Mouse (Mus musculus) lung, postnatal 36 days (tissue): ENCODE measurements at regions not wholly inside any gene's neighbourhood (a gene's known extent, or its start where the extent isn't known, plus 50 kb on each side); places are given as distances from the start of the nearest gene placed in this dataset.
A peak's percentile ranks its signal among the peaks of the same experiment; 100 is the strongest.

Experiments
- DNase-seq: peaks from one replicate; pipeline ENCODE4 v3.0.0; 2022; ENCODE audit warnings: mixed read lengths

DNA sequence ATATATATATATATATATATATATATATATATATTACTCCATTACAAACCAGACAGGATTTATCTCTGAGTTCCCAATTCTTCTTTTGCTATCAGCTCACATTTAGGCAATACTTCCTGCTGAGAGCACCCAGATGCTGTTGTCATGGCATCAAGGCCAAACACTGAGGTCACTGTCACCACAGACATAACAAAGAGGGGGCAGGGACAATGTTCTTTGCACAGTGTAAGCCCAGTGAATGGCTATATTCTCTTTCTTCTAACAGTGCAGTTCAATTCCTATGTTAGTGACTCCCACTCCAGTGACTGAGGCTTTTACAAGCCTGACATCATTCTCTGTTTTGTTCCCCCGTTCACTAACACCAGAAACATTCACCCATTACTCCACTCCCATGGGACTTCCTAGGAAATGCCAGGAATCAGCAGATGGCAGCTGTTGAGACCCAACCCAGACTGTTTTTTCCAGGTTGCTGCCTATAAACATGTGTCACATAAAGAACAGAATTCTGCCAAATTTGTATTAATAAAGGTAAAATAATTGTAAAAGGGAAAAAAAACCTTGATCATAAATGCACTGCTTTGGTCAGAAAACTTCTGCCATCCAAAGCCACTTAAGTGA is 289.5 kb downstream of the Slc22a22 start:
- no peak for DNase-seq

DNA sequence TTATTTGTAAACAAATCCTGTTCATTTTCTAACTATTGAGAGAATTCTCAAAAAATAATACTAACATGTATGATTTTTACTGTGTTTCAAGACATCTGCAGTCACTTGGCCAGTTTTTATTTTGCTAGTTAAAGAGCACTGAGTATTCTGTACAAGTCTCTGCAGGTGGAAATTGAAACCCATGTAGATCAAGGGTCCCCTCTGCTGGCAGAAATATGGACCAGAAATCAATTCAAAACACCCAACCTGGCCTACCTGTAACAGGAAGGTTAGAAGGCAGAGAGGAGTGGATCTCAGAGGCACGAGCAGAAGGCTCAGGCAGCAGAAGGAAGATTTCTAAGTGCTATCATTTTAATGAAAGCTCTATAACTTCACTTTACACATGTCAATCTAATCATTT is 298.3 kb downstream of the Slc22a22 start:
- no peak for DNase-seq

DNA sequence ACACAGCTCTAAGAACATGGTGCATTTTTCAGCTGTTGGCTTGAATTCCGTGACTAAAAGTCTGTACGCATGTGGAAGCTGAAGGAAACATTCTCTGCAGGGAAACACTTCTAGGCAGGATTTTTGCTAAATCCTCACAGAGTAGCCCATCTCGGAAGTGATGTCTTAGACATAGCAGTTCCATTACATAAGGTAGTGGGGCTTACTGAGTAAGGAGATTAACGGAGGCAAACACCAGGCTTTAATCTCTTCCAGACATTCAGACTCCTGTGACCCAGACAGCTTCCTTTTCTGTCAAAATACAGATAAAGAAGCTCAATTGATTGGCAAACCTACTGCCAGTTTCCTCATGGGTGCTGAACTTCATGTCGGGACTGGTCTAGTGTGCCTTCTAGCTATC is 304.7 kb downstream of the Slc22a22 start:
- DNase-seq = no peak

DNA sequence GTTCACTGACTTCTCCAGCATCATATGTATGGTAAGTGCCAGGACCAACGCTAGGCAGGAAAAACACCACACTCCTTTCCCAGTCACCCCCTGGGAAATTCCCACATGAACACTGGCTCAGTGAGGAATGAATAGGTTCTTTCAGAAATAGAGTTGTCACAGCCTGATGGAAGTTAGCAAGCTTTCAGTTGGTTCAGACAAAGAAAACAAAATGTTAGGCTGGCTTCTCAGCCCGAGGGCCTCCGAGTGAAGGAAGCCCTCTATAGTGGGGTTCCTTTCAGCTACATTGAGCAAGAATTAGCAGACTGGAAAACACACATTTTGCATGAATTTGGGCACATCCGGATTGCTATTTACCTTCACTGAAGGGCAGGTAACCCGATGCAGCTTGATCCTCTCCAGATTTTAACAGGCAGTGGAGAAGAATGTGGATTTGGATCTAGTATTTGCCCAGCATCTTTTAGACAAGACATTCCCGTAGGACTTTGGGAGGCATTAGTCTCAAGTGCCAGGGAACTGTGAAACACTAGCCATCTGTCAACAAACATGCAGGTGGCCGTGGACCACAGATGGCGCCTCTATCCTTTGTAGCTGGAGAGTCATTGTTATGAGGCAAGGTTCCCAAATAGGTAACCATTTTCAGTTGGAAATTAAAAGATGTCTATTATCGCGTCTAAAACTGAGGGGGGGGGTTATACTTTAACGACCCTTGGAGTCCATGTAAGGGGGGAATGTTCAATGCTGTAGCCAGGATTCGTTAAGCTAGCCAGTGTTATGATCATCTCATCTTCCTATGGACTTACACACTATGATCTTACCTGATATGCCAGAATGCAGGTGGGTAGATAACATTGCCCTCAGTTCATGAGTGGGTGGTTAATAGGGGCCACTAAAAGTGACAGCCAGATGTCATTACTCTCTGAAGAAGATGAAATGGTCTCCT is 314.8 kb downstream of the Slc22a22 start:
- no peak for DNase-seq

DNA sequence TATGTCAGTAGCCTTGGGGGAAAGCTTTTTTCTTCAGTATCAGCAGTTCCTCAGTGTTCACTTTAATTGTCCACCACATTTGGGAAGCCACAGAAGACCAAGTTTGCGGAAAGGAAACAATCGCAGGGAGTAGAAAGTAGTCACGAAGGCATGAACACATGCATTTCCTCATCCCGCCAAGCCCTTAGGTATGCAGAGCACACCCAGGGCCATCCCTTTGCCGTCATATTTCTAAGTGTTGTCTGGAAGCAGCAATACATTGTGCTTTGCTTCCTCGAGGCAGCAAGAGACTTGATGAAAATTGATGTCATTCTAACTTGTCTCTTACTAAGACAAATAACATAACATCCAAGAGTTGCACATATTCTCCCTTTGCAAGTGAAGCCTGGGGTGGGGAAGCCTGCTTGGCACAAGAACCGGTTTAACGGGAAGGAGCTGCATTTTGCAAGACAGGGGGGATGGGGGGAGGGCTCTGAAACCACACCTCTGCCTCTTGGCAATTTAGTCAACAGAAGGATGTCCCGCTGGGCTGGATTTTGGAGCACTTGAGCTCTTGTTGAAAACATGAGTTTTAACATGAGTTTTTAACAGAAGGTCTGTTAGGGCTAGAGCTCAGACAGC is 337.2 kb downstream of the Slc22a22 start:
- peak; percentile 6 for DNase-seq

DNA sequence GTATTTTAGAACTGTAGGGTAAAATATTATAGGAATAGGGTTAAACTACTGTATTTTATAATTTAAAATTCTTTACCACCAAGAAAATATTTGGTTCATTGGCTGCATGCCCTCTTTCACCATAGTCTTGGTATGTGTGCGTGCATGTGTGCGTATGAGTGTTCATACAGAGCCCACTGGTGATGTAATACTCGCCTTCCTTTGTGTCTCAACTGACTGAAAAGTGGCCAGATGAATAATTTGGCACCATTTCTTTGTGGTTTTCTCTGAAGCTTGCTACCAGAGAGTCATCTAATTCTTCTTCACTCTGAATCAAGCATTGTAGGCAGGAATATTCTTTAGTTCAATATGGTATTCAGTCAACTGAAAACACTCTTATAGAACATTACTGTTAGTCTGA is 372.7 kb downstream of the Slc22a22 start:
- DNase-seq = no peak

DNA sequence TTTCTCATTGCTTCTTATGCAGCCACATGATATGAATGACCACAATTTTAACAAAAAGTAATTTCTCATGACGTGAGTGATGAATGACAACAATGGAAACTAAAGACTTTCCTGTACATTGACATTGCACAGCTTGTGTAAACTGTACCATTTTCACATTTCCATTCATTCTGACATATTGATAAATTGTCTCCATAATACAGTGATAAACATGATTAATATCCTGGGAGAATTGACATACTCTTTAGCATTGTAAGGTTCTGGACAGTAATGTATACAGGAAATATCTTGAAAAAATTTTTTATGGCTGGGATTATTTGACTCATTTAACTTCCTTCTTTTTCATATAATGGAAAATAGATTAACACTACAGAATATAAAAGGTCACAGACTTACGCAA is 380.1 kb downstream of the Slc22a22 start:
- DNase-seq = no peak

DNA sequence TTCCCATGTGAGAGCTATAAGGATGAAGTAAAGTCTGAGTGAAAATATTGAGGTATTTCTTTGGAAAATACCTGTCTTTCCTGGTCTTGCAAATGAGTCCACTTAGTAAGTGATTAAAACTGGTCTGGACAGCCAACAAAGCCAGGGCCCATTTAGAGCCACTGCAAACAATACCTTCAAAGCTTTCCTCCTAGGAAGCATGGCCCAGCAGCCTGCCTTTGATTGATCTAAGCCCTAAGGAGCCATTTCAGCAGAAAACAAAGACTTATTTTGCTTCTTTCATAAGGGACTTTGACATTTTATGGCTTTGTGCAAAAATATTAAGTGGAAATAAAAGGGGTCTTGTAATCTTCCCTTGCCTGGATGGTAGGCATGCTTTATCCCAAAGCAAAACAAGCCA is 397.6 kb downstream of the Slc22a22 start:
- no peak for DNase-seq

DNA sequence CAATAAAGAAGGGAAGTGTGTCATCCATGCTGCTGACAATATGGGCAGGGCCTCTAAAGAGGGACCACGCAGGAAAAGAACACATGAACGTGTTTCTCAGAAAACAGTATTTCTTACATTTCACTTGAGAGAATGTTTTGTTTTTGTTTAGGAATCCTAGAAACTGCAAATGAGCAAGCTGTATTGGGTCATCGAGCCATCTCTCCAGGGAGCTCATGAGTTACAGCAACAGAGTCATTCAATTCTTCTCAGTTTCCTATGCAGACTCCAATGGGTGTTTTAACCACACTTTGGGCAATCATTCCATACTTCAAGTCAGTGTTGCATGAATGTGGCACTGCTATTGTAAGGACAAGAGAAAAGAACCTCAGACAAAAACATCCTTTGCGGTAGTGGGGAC is 403.6 kb downstream of the Slc22a22 start:
- no peak for DNase-seq

DNA sequence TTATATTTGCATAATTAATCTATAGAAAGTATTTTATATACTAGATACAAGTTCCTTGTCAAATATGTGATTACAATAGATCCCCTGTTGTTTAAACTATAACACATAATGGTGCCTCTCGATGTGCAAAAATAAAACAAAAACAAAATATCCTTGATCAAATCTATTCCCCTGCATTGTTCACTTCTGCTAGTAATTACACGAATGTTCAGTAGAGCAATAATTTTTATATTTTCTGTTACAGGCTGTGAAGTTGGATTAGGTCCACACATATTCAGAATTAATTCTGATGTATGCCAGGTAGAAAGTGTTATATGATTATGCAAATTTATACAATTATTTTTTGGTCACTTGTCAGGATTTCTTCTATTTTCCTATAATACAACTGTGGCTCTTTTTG is 415.9 kb downstream of the Slc22a22 start:
- no peak for DNase-seq

DNA sequence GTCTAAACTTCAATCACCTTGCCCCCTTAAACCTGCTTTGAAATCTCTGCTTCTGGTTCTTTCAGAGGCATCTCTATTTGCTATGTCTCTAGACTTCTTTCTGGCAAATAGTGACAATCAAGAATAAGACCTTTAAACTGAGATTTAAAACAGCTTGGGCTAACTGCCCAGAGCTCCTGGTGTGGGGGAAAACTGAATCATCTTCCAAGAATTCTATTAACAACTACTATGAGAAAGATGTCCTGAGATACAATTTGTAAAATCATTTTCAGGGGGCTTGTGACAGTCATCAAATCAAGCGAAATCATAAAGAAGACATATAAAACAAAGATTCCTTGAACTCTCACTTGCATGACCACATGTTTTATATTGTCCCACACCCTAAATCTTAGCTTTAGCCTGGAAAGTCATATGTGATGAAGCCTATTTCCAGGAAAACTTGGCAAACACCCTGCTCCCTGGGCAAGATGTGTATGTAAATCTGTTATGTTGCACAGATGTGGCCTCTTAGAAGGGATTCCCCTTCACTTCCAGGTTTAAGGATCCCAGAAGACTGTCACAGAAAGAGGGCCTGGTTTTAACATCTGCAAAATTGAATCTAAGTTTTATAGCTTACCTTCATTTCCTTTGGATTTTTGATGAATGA is 417.8 kb downstream of the Slc22a22 start:
- DNase-seq = no peak

DNA sequence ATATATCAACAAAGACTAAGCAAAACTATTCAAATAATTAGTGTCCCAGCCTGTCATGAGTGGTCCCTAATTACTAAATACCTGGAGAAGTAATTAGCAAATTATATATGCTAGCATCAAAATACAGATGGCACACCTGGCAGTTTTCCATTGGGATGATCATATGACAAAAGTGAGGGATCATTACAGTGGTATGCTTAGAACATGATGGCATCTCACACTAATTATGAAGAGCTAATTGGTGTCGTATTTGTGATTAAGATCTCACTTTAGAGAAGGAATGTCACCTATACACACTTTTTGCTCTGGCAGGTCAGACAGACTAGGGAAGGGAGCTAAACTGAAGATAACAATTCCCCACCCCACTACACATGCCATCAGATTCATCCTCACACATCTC is 425.1 kb downstream of the Slc22a22 start:
- no peak for DNase-seq

DNA sequence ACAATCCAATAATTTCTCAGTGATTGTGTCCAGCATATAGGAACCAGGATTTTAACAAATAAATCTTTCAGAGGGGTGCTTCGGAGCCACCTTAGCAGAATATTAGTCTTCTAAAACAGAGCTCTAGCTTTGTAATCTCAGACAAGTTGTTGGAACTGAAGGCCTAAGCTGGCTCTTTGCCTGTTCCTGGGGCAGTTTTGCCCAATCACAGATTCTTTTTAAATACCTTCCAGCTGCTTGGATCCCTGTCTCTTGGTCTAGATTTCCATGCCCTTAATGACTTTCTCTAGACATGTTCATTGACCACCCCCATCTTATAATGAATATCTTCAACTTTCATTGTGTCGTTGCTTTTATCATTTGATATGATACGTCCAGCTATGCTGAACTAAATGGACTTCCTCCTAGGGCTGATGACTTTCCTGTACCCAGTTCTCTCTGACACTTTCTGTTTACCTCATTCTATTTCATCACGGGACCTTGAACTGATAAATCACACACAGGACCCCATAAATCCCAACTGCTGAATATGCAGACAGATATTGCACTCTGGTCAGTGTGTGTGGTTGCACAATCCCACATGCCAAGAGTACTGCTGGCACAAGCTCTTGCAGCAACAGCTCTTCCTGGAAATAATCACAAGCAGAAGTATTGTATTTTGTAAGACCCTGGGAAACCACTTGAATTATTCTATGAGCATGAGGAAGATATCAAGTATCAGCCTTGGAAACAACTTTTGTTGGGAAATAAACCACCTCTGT is 440.4 kb downstream of the Slc22a22 start:
- DNase-seq = peak; percentile 55

DNA sequence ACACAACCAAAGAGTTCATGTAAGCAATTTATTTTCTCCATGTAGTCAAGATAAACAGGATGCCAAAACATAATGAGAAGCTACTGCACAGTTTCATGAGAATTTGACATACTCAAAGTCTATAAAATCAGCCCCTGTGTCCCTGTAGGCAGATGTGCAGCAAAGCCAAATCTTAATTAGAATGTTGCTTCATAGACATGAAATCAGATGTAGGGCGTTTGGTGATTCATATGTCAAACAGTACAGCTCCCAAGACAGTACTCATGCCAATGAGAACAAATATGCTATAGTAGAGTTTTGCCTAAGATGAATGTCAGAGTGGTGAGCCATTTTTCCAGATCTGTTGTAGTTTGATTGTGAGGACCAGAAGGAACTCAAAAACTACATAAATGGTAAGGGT is 444.4 kb downstream of the Slc22a22 start:
- DNase-seq = no peak
